Mouse (Mus musculus): Measurements from ENCODE around the gene Fyn. TPM values are rescaled to one million over a fixed set of nuclear protein-coding genes. Genes with fewer than 3 reads are reported as not detected.

Fyn gene
- polyA plus RNA-seq, 1 experiment from 2014 or later: 18.0 TPM

DNA sequence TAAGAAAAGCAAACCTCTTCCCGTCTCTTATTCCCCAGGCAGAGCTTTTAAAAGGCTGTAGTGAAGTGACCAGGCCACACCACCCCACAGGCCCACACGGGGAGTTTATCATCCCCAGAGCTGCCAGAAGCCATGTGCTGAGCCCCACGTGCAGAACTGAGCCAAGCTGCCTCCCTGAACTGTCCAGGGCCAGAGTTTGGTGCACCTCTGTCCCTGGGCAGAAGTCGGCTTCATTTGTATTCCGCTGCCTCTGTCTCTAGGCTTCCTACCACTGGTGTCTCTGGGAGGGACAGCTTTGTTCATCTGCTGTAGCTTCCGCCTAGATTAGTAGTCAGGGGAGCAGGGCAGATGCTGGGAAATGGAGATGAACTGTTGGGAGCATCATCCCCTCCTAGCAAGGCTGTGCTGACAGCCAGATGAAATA, 172.8 kb downstream of the Fyn start:
- Histone ChIP-seq H3K27me3 (replicated peaks) (no peaks in the 10 kb centered on the region), H3K27ac (ENCODE audit: poor library complexity, severe bottlenecking) (no peak overlapping the region), H3K36me3 (0 out of 2 replicates have a peak, but pooled peaks cover 3% of the 10 kb centered on the region), H3K4me3 (no peak overlapping the region), H3K4me2 (no peak overlapping the region), H3K4me1 (replicated peaks) (peaks cover 39% of the 10 kb centered on the region), H3K9ac (peak overlapping the region; percentile 48; the same call in 1 of the 2 replicates), H3K9me3 (replicated peaks) (no peaks in the 10 kb centered on the region)
- WGBS: 55% methylated on average over 6 of the region's 6 CpGs
- no peak for ATAC-seq (ENCODE audit: insufficient number of reproducible peaks, low FRiP score)

DNA sequence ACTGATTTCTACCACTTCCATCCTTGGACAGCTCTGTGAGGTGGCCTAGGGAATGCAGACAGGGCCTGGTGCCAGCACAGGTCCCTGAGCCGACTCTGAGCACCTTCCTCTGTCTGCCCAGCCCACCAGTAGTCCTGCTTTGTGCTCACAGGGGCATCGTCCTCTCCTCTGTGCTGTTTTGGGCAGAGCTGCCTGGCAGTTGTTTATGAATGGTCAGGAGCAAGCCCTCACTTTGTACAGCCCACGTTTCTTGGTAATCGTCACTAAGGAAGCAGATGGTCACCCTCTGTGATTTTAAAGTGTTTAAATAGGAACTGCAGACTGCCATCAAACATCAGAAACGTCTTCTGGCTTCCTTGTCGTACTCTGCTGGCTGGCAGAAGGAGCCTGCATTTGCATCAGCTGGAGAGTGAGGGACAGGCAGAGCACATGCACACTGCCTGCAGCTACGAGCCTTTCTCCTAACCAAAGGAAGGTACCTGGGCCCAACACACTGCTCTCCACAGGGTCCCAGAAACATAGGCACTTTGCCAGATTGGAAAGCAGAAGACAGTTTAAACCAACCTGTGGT, 173.4 kb downstream of the Fyn start:
- ATAC-seq (ENCODE audit: insufficient number of reproducible peaks, low FRiP score): no peak
- 50% methylated on average over 7 of the region's 7 CpGs for WGBS
- H3K4me3 ChIP-seq: no peak overlapping the region
- H3K27me3 ChIP-seq (replicated peaks): no peaks in the 10 kb centered on the region
- 0 out of 2 replicates have a peak, but pooled peaks cover 3% of the 10 kb centered on the region for H3K36me3 ChIP-seq
- H3K9ac ChIP-seq: no peak overlapping the region
- H3K9me3 ChIP-seq (replicated peaks): no peaks in the 10 kb centered on the region
- H3K4me1 ChIP-seq (replicated peaks): peaks cover 39% of the 10 kb centered on the region
- no peak overlapping the region; the same call in 1 of the 2 replicates for H3K27ac ChIP-seq (ENCODE audit: poor library complexity, severe bottlenecking)
- H3K4me2 ChIP-seq: no peak overlapping the region

DNA sequence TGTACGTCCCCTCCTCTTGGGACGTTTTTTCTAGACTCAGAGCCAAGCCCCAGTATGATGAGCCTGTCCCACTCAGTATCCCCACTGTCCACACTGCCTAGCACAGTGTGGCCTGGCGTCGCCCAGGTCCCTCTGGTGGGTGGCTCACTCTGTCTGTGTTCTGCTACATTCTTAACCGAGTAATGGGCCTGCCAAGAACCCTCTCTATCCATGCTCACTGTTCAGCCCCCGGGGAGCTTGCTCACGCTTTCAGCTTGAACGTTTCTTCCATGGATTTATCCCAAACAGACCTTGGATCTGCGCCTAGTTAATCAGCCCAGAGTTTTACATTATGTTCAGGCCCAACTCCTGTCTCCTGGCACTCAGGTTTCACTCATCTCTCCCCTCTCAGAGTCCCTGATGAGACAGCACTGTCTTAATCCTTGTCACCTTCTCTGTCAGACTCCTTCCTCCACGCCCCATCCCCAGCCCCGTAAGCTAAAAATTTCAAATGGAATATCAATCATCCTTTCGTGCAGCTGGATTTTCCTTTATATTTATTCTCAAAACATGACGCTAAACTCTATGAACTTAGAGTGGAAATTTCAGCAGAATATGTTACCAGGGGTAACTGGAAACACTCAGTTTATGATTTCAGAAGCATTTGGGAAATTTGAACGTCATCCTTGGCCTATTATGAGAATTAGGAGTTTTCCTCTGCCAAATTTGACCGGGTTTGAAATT, 174.0 kb downstream of the Fyn start:
- Histone ChIP-seq H3K4me3 (no peak overlapping the region), H3K4me1 (replicated peaks) (peaks cover 39% of the 10 kb centered on the region), H3K9ac (no peak overlapping the region), H3K9me3 (replicated peaks) (no peaks in the 10 kb centered on the region), H3K4me2 (no peak overlapping the region), H3K36me3 (0 out of 2 replicates have a peak, but pooled peaks cover 3% of the 10 kb centered on the region), H3K27ac (ENCODE audit: poor library complexity, severe bottlenecking) (no peak overlapping the region), H3K27me3 (replicated peaks) (no peaks in the 10 kb centered on the region)
- 75% methylated on average over 15 of the region's 15 CpGs for WGBS
- ATAC-seq (ENCODE audit: insufficient number of reproducible peaks, low FRiP score): no peak

DNA sequence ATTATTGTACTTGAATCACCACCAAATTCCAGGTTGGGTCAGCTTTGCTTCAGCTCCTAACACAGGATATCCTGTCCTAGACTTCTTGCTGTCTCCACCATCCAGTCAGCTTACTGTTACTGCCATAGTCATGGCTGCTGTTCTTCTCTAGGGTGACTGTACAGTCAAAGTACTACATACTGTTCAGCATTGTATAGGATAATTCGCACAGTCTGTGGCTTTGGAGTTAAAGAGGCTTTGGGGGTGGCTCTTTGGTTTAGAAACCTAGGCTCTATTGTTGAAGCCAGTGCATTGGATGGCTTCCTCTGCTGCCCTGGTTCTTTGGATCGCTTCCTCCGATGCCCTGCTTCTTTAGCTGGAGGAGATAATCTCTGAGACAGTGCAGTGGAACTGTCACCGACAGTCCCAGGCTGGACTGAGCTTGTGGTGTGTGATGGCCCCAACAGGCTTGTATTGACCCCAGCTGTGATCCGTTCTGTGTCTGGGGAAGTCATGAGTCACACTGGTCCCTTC, 174.7 kb downstream of the Fyn start:
- Histone ChIP-seq H3K27me3 (replicated peaks) (no peaks in the 10 kb centered on the region), H3K9ac (no peak overlapping the region), H3K27ac (ENCODE audit: poor library complexity, severe bottlenecking) (peak overlapping the region; percentile 21; the same call in 1 of the 2 replicates), H3K36me3 (0 out of 2 replicates have a peak, but pooled peaks cover 3% of the 10 kb centered on the region), H3K4me2 (no peak overlapping the region), H3K4me1 (replicated peaks) (peaks cover 39% of the 10 kb centered on the region), H3K4me3 (no peak overlapping the region), H3K9me3 (replicated peaks) (no peaks in the 10 kb centered on the region)
- WGBS: 59% methylated on average over 5 of the region's 5 CpGs
- ATAC-seq (ENCODE audit: insufficient number of reproducible peaks, low FRiP score): no peak

DNA sequence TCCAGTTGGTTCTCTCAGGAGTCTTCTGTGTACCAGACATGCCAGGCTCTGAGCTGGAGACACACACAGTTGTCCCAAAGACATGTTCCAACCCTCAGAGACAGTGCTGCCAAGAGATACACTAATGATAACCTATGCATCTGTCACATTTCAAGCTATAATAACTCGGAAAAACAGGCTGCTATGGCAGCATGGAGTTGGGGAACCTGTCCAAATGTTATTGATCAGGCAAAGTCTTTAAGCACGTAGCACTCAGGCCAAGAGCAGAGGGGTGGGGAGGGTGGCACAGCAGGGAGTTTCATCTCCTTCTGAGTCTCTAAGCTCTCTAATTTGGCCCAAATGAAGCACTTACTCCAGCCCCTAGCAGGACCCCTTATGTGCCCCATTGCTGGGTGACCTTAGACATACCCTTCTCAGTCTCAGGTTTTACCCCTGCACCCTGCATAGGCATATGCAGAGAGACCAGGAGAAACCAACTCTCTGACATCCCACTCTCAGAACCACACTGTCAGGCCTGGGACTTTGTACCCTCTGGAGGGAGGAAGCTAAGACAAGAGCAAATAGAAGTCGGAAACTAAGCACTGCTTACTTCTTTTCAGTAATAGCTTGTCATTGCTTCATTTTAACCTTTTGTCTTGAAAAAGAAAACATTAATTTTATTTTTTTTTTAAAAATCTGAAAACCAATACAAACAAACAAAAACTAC, 178.9 kb downstream of the Fyn start:
- H3K9ac ChIP-seq: no peak overlapping the region
- peaks cover 7% of the 10 kb centered on the region for H3K36me3 ChIP-seq
- H3K27me3 ChIP-seq (replicated peaks): no peaks in the 10 kb centered on the region
- H3K4me3 ChIP-seq: no peak overlapping the region
- 81% methylated on average over 3 of the region's 3 CpGs for WGBS
- H3K4me1 ChIP-seq (replicated peaks): peaks cover 26% of the 10 kb centered on the region
- no peak overlapping the region for H3K27ac ChIP-seq (ENCODE audit: poor library complexity, severe bottlenecking)
- no peak for ATAC-seq (ENCODE audit: insufficient number of reproducible peaks, low FRiP score)
- H3K9me3 ChIP-seq (replicated peaks): no peaks in the 10 kb centered on the region
- H3K4me2 ChIP-seq: no peak overlapping the region

DNA sequence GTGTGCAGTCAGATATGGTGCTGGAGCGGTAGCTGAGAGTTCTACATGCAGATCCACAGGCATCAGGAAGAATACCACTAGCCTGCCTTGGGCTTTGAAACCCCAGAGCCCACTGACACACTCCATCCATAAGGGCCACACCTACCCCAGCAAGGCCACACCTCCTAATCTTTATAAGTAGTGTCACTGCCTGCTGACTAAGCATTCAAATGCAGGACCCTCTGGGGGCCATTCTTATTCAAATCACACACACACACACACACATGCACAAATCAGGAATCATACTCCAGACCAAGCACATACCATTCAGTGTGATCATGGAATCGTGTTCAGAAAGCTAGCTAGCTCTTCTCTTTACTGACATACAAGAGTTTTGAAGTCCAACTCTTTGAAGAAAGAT, 182.1 kb downstream of the Fyn start:
- no peak overlapping the region for H3K27ac ChIP-seq (ENCODE audit: poor library complexity, severe bottlenecking)
- no peak overlapping the region for H3K9ac ChIP-seq
- peaks cover 49% of the 10 kb centered on the region for H3K4me1 ChIP-seq (replicated peaks)
- ATAC-seq (ENCODE audit: insufficient number of reproducible peaks, low FRiP score): no peak
- WGBS: 90% methylated on average over 2 of the region's 2 CpGs
- H3K4me2 ChIP-seq: no peak overlapping the region
- no peak overlapping the region for H3K4me3 ChIP-seq
- H3K9me3 ChIP-seq (replicated peaks): no peaks in the 10 kb centered on the region
- peaks cover 7% of the 10 kb centered on the region for H3K36me3 ChIP-seq
- no peaks in the 10 kb centered on the region for H3K27me3 ChIP-seq (replicated peaks)

DNA sequence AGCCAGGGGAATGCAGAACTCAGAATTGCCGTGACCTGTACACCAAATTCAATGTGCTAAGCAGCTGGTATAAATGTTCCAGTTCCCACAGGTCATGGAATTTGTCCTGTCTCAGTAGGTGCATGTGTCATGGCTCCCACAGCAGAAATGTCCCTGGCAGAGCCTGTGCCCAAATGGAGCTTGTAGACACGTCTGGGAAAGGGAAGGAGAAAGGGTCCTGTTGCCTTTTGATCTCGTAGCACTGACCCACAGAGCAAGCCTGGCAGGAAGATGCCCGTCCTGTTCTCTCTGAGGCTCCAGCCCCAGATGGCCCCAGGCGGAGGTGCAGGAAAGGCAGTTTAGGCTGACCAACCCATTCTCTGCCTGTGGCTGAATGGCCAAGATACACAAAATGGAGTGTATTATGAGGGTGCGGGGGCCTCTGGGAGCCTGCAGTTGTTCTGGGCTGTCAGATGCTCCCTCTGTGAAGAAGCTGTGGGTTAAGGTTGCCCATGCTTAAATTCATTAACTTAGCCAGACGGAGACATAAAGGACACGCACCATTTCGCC, 183.1 kb downstream of the Fyn start:
- peaks cover 57% of the 10 kb centered on the region for H3K4me1 ChIP-seq (replicated peaks)
- H3K27me3 ChIP-seq (replicated peaks): no peaks in the 10 kb centered on the region
- ATAC-seq (ENCODE audit: insufficient number of reproducible peaks, low FRiP score): no peak
- no peak overlapping the region; the same call in 1 of the 2 replicates for H3K27ac ChIP-seq (ENCODE audit: poor library complexity, severe bottlenecking)
- no peak overlapping the region for H3K4me3 ChIP-seq
- peaks cover 7% of the 10 kb centered on the region for H3K36me3 ChIP-seq
- H3K4me2 ChIP-seq: no peak overlapping the region
- no peaks in the 10 kb centered on the region for H3K9me3 ChIP-seq (replicated peaks)
- H3K9ac ChIP-seq: no peak overlapping the region
- WGBS: 74% methylated on average over 9 of the region's 9 CpGs

DNA sequence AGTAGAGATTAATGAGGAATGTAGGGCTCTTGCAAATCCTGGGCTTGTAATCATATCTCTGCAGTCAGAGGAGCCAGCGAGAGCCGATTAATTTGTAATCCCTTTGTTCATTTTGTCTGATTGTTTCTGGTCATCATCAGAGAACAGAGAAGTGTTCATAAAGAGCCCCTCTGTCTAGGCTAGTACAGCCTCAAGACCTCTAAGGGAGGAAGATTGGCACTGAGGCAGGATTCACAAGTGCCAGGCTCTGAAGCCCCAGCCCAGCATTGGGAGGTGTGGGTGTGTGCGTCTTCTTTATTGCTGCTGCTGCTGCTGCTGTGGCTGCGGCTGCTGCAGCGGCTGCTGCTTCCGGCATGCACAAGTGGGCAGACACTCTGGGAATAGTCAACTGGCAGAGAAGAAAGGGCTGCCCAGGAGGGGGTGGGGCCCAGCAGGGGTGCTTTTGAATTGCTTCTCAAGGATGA, 183.7 kb downstream of the Fyn start:
- Histone ChIP-seq H3K27me3 (replicated peaks) (no peaks in the 10 kb centered on the region), H3K4me2 (peak overlapping the region; percentile 22; the same call in 1 of the 2 replicates), H3K9ac (no peak overlapping the region), H3K4me1 (replicated peaks) (peaks cover 63% of the 10 kb centered on the region), H3K27ac (ENCODE audit: poor library complexity, severe bottlenecking) (no peak overlapping the region; the same call in 1 of the 2 replicates), H3K9me3 (replicated peaks) (no peaks in the 10 kb centered on the region), H3K36me3 (peaks cover 7% of the 10 kb centered on the region), H3K4me3 (no peak overlapping the region)
- WGBS: 25% methylated on average over 6 of the region's 6 CpGs
- ATAC-seq (ENCODE audit: insufficient number of reproducible peaks, low FRiP score): no peak

DNA sequence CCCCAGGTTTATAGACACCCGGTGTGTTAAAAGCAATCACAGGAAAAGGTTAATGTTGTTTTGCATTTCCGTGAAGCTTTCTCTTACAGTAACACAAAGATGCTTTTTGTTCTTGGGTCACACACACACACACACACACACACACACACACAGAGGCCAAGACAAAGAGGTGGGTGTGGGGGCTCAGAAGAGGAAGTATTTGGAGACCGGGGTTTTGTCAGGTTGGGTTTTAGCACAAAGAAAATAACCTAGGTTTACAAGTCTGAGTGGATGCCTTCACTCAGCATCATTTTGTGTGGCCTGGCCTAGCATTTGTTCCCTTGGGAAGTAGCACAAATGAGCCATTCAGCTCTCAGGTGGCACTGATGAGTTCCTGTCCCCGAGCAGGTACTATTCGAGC, 184.2 kb downstream of the Fyn start:
- Histone ChIP-seq H3K27ac (ENCODE audit: poor library complexity, severe bottlenecking) (no peak overlapping the region), H3K4me3 (no peak overlapping the region), H3K36me3 (peaks cover 7% of the 10 kb centered on the region), H3K4me2 (no peak overlapping the region), H3K27me3 (replicated peaks) (no peaks in the 10 kb centered on the region), H3K9ac (no peak overlapping the region), H3K9me3 (replicated peaks) (no peaks in the 10 kb centered on the region), H3K4me1 (replicated peaks) (peaks cover 68% of the 10 kb centered on the region)
- WGBS: 66% methylated on average over 5 of the region's 5 CpGs
- ATAC-seq (ENCODE audit: insufficient number of reproducible peaks, low FRiP score): no peak

DNA sequence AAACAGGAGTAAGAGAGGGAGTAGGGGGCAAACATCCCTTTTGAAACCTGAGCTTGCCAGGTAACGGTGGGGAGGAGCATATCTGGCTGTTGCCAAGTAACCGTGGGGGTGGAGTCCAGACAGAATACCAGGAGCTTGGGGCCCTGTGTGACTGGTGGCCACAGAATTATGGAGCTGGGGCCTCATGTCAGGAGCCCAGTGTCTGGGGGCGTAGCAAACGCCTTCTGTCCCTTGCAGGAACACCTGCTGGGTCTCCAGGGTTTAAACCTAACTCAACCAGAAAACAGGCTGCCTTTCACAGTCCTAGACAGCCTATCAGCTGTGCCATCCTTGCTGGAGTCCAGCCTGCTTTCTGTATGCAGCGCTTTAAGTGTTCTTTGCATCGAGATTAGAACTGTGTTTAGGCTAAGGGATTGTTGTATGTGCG, 186.6 kb downstream of the Fyn start:
- peak overlapping the region; percentile 26 for H3K4me2 ChIP-seq
- no peaks in the 10 kb centered on the region for H3K27me3 ChIP-seq (replicated peaks)
- peak overlapping the region; percentile 75 for H3K27ac ChIP-seq (ENCODE audit: poor library complexity, severe bottlenecking)
- 23% methylated on average over 7 of the region's 7 CpGs for WGBS
- H3K4me1 ChIP-seq (replicated peaks): peaks cover 87% of the 10 kb centered on the region
- H3K9ac ChIP-seq: 0 out of 2 replicates have a peak overlapping the region, but pooled peaks have one; percentile 27
- 0 out of 2 replicates have a peak, but pooled peaks have one; percentile 20 for ATAC-seq (ENCODE audit: insufficient number of reproducible peaks, low FRiP score)
- no peak overlapping the region for H3K4me3 ChIP-seq
- H3K9me3 ChIP-seq (replicated peaks): no peaks in the 10 kb centered on the region
- peaks cover 7% of the 10 kb centered on the region for H3K36me3 ChIP-seq
